Mouse (Mus musculus) heart, embryonic 15.5 days (tissue): ENCODE results near the gene Plcb3. TPM values are rescaled to one million over a fixed set of nuclear protein-coding genes. Genes with fewer than 3 reads are reported as not detected.

ENCODE experiments used
- ATAC-seq: fragments of 200-750 bp; cut with Nextera tagmentation; replicated peaks from 2 replicates; pipeline ENCODE4 v1.8.0; 2017; ENCODE audit warnings: low read depth, moderate TSS enrichment; ENCODE audit not compliant: insufficient number of reproducible peaks, insufficient read depth, low FRiP score
- H3K27ac ChIP-seq: fragments of 300-500 bp; sonication (generic); 2 replicates; pipeline ENCODE4 v1.5.1; 2015; ENCODE audit warnings: mild to moderate bottlenecking, inconsistent platforms
- H3K27me3 ChIP-seq: fragments of 300-500 bp; sonication (generic); 2 replicates; pipeline ENCODE4 v1.6.1; 2015; ENCODE audit warnings: inconsistent platforms
- H3K36me3 ChIP-seq: fragments of 300-500 bp; sonication (generic); 2 replicates; pipeline ENCODE4 v1.6.1; 2015; ENCODE audit warnings: mild to moderate bottlenecking, inconsistent platforms
- H3K4me1 ChIP-seq: fragments of 300-500 bp; sonication (generic); replicated peaks from 2 replicates; pipeline ENCODE4 v1.6.1; 2015; ENCODE audit warnings: inconsistent platforms
- H3K4me2 ChIP-seq: fragments of 300-500 bp; sonication (generic); 2 replicates; pipeline ENCODE4 v1.6.1; 2015; ENCODE audit warnings: inconsistent platforms, mild to moderate bottlenecking, moderate library complexity
- H3K4me3 ChIP-seq: fragments of 300-500 bp; sonication (generic); 2 replicates; pipeline ENCODE4 v1.5.1; 2015; ENCODE audit warnings: mild to moderate bottlenecking, inconsistent platforms
- H3K9ac ChIP-seq: fragments of 300-500 bp; sonication (generic); 2 replicates; pipeline ENCODE4 v1.6.1; 2015; ENCODE audit warnings: mild to moderate bottlenecking, inconsistent platforms
- H3K9me3 ChIP-seq: fragments of 300-500 bp; sonication (generic); replicated peaks from 2 replicates; pipeline ENCODE4 v1.6.1; 2016; ENCODE audit warnings: inconsistent platforms
- WGBS: fragments of 180-500 bp; shearing (Covaris S2); methylation state at CpG from one replicate; pipeline ENCODE4 v1.1.7; 2015; ENCODE audit warnings: mixed read lengths; 5-methylcytosine and 5-hydroxymethylcytosine counted together
- polyA plus RNA-seq: library from polyadenylated mRNA; unstranded; fragments of >200 nt; fragmentation: Nextera tagmentation; extraction: Ambion mirVana; gene quantifications from 2 replicates; pipeline ENCODE4 v1.2.1, GENCODE M21; 2015

Gene Plcb3
- polyA plus RNA-seq, 1 experiment from 2014 or later = 16.4 TPM

GRCm38 (mm10) chr19:6921647-6922567 lies 54.4 kb downstream of the Plcb3 start, which contains the start of gene Esrra:
TSS of gene Esrra (minus strand) at chr19:6921813.
- 0 out of 2 replicates have a peak, but pooled peaks cover 7% of the 10 kb centered on the region for H3K36me3 ChIP-seq
- peak within 1 kb of the TSS; percentile 90 for H3K9ac ChIP-seq
- peak within 1 kb of the TSS; percentile 96 for H3K27ac ChIP-seq
- WGBS = under 1% methylated on average over 57 of the region's 66 CpGs
- peaks cover 53% of the 10 kb centered on the region for H3K4me1 ChIP-seq
- H3K27me3 ChIP-seq = peaks cover 32% of the 10 kb centered on the region
- H3K9me3 ChIP-seq = no peaks in the 10 kb centered on the region
- H3K4me3 ChIP-seq = peak within 1 kb of the TSS; percentile 80
- ATAC-seq = peak; percentile 94
- peak within 1 kb of the TSS; percentile 85 for H3K4me2 ChIP-seq

- Histone ChIP-seq H3K36me3 (0 out of 2 replicates have a peak, but pooled peaks cover 7% of the 10 kb centered on the region), H3K4me2 (peak overlapping the region; percentile 85), H3K9me3 (no peaks in the 10 kb centered on the region), H3K27ac (peak overlapping the region; percentile 96), H3K9ac (peak overlapping the region; percentile 90), H3K4me3 (peak overlapping the region; percentile 80), H3K4me1 (peaks cover 48% of the 10 kb centered on the region), H3K27me3 (peaks cover 23% of the 10 kb centered on the region)
- ATAC-seq = no peak; the same call in 1 of the 2 replicates
- 1% methylated on average over 45 of the region's 48 CpGs for WGBS
These were observed 55.3 kb downstream of the Plcb3 start for GRCm38 (mm10) chr19:6920741-6921636.

- Histone ChIP-seq H3K27me3 (peaks cover 15% of the 10 kb centered on the region), H3K27ac (peak overlapping the region; percentile 96), H3K4me3 (peak overlapping the region; percentile 80), H3K4me1 (peaks cover 41% of the 10 kb centered on the region), H3K36me3 (0 out of 2 replicates have a peak, but pooled peaks cover 7% of the 10 kb centered on the region), H3K4me2 (peak overlapping the region; percentile 85), H3K9me3 (no peaks in the 10 kb centered on the region), H3K9ac (peak overlapping the region; percentile 90)
- no peak for ATAC-seq
- WGBS = 35% methylated on average over 8 of the region's 8 CpGs
These were observed 56.2 kb downstream of the Plcb3 start for GRCm38 (mm10) chr19:6919876-6920740.

GRCm38 (mm10) chr19:6919431-6919830 lies 56.8 kb downstream of the Plcb3 start:
- H3K4me3 ChIP-seq = peak overlapping the region; percentile 80; the same call in 1 of the 2 replicates
- H3K27ac ChIP-seq = peak overlapping the region; percentile 96
- H3K4me1 ChIP-seq = peaks cover 37% of the 10 kb centered on the region
- peak overlapping the region; percentile 85 for H3K4me2 ChIP-seq
- ATAC-seq = no peak
- 0 out of 2 replicates have a peak, but pooled peaks cover 7% of the 10 kb centered on the region for H3K36me3 ChIP-seq
- H3K9me3 ChIP-seq = no peaks in the 10 kb centered on the region
- H3K27me3 ChIP-seq = peaks cover 8% of the 10 kb centered on the region; the same call in 1 of the 2 replicates
- H3K9ac ChIP-seq = 0 out of 2 replicates have a peak overlapping the region, but pooled peaks have one; percentile 90

GRCm38 (mm10) chr19:6918321-6918720 lies 57.9 kb downstream of the Plcb3 start:
- Histone ChIP-seq H3K36me3 (peaks cover 18% of the 10 kb centered on the region; the same call in 1 of the 2 replicates), H3K9ac (no peak overlapping the region), H3K27me3 (peaks cover 1% of the 10 kb centered on the region; the same call in 1 of the 2 replicates), H3K4me3 (no peak overlapping the region), H3K9me3 (no peaks in the 10 kb centered on the region), H3K4me2 (no peak overlapping the region), H3K27ac (no peak overlapping the region), H3K4me1 (peaks cover 35% of the 10 kb centered on the region)
- ATAC-seq = no peak
- WGBS = 91% methylated on average over 4 of the region's 4 CpGs

- 85% methylated on average over 4 of the region's 4 CpGs for WGBS
- peaks cover 36% of the 10 kb centered on the region for H3K36me3 ChIP-seq
- no peak overlapping the region for H3K4me2 ChIP-seq
- no peak for ATAC-seq
- peaks cover 25% of the 10 kb centered on the region for H3K4me1 ChIP-seq
- no peak overlapping the region for H3K27ac ChIP-seq
- no peak overlapping the region for H3K9ac ChIP-seq
- H3K9me3 ChIP-seq = no peaks in the 10 kb centered on the region
- H3K4me3 ChIP-seq = no peak overlapping the region
- no peaks in the 10 kb centered on the region for H3K27me3 ChIP-seq
These were observed 59.8 kb downstream of the Plcb3 start for GRCm38 (mm10) chr19:6916496-6916895.

GRCm38 (mm10) chr19:6915276-6915675 lies 61.0 kb downstream of the Plcb3 start:
- H3K27ac ChIP-seq = no peak overlapping the region
- no peak overlapping the region for H3K4me3 ChIP-seq
- no peak overlapping the region for H3K9ac ChIP-seq
- H3K36me3 ChIP-seq = peaks cover 40% of the 10 kb centered on the region
- ATAC-seq = no peak
- peaks cover 27% of the 10 kb centered on the region for H3K4me1 ChIP-seq
- 43% methylated on average over 4 of the region's 4 CpGs for WGBS
- no peaks in the 10 kb centered on the region for H3K9me3 ChIP-seq
- no peaks in the 10 kb centered on the region for H3K27me3 ChIP-seq
- no peak overlapping the region for H3K4me2 ChIP-seq

- H3K9ac ChIP-seq = no peak overlapping the region
- H3K36me3 ChIP-seq = peaks cover 37% of the 10 kb centered on the region
- no peak overlapping the region for H3K4me2 ChIP-seq
- no peaks in the 10 kb centered on the region for H3K9me3 ChIP-seq
- no peak for ATAC-seq
- H3K27me3 ChIP-seq = no peaks in the 10 kb centered on the region
- 92% methylated on average over 9 of the region's 9 CpGs for whole genome bisulfite sequencing
- H3K4me3 ChIP-seq = no peak overlapping the region
- H3K4me1 ChIP-seq = peaks cover 20% of the 10 kb centered on the region
- no peak overlapping the region for H3K27ac ChIP-seq
These were observed 61.7 kb downstream of the Plcb3 start for GRCm38 (mm10) chr19:6914540-6914939.

GRCm38 (mm10) chr19:6913991-6914390 lies 62.3 kb downstream of the Plcb3 start:
- Histone ChIP-seq H3K27ac (no peak overlapping the region), H3K9me3 (no peaks in the 10 kb centered on the region), H3K27me3 (no peaks in the 10 kb centered on the region), H3K9ac (no peak overlapping the region), H3K4me3 (no peak overlapping the region), H3K36me3 (peaks cover 36% of the 10 kb centered on the region), H3K4me2 (no peak overlapping the region), H3K4me1 (peaks cover 14% of the 10 kb centered on the region)
- WGBS = 79% methylated on average over 11 of the region's 11 CpGs
- ATAC-seq = no peak

- Histone ChIP-seq H3K36me3 (peaks cover 32% of the 10 kb centered on the region), H3K27me3 (no peaks in the 10 kb centered on the region), H3K9me3 (no peaks in the 10 kb centered on the region), H3K4me3 (no peak overlapping the region), H3K27ac (no peak overlapping the region), H3K4me1 (peaks cover 23% of the 10 kb centered on the region), H3K9ac (no peak overlapping the region), H3K4me2 (no peak overlapping the region)
- ATAC-seq = no peak
- 86% methylated on average over 6 of the region's 6 CpGs for whole genome bisulfite sequencing
These were observed 63.2 kb downstream of the Plcb3 start for GRCm38 (mm10) chr19:6913036-6913435.
